In the genomic region with DNA sequence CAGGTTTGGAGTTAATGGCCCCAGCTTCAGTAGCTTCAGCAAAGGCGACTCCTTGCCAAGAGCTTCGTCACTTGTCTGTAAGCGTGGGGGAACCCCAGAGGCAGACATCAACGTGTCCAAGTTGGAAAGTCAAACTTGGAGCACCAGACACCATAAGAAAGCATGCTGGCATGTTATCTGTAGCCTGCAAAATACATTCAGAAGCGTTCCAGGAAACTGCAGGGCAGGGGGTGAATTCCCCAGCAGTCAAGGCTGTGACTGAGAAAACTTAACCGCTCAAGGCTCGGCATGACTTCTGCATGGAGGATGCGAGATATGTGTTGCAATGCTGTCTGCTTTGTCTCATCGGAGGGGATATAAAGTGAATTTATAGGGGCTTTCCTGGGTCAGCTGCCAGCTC, we compare ENCODE assay signal across 8 mouse cellular contexts.
DNase-seq lines count a peak whose midpoint lies in the region; ATAC-seq and TF ChIP-seq lines count a peak whose summit lies in the region.

No protein-coding gene starts in this region.

- H3K9ac ChIP-seq in forebrain, embryonic 14.5 days (ENCODE audit: low read length): no peak overlapping the region
- no peak overlapping the region for H3K9ac ChIP-seq in midbrain, postnatal 0 days (replicated peaks; ENCODE audit: low read length, poor library complexity, severe bottlenecking)
- no peak overlapping the region for H3K9ac ChIP-seq in midbrain, embryonic 14.5 days (replicated peaks; ENCODE audit: low read length)
- H3K9ac ChIP-seq in stomach, postnatal 0 days (ENCODE audit: low read length): no peak overlapping the region
- no peak overlapping the region for H3K9ac ChIP-seq in forebrain, embryonic 12.5 days

- H3K4me1 ChIP-seq in forebrain, embryonic 10.5 days: peaks cover 48% of the 10 kb centered on the region
- H3K4me1 ChIP-seq in forebrain, embryonic 14.5 days (ENCODE audit: control insufficient read depth, insufficient read depth, low read length): peaks cover 19% of the 10 kb centered on the region
- H3K4me1 ChIP-seq in midbrain, postnatal 0 days (ENCODE audit: insufficient read depth, low read length): peaks cover 29% of the 10 kb centered on the region; the same call in 1 of the 2 replicates
- H3K4me1 ChIP-seq in midbrain, embryonic 14.5 days (ENCODE audit: control insufficient read depth, insufficient read depth, low read length): peaks cover 42% of the 10 kb centered on the region
- no peaks in the 10 kb centered on the region for H3K4me1 ChIP-seq in stomach, postnatal 0 days (replicated peaks; ENCODE audit: control insufficient read depth, insufficient read depth)
- peaks cover 35% of the 10 kb centered on the region for H3K4me1 ChIP-seq in forebrain, embryonic 12.5 days

- DNase-seq in forebrain, embryonic 10.5 days (ENCODE audit: extremely low spot score, low spot score): no peak
- no peak for DNase-seq in forebrain, embryonic 14.5 days (ENCODE audit: low spot score)
- DNase-seq in midbrain, postnatal 0 days (ENCODE audit: low spot score): peak; percentile 42
- DNase-seq in midbrain, embryonic 14.5 days: no peak
- peak; percentile 49 for DNase-seq in kidney, postnatal 10 days
- DNase-seq in stomach, postnatal 0 days (ENCODE audit: low spot score): peak; percentile 20
- DNase-seq in right cerebral cortex, postnatal 25 days: no peak

- no peak overlapping the region for H3K4me3 ChIP-seq in forebrain, embryonic 10.5 days
- no peak overlapping the region for H3K4me3 ChIP-seq in forebrain, embryonic 14.5 days (ENCODE audit: low read depth, low read length)
- H3K4me3 ChIP-seq in midbrain, postnatal 0 days (ENCODE audit: low read depth, low read length): no peak overlapping the region
- H3K4me3 ChIP-seq in midbrain, embryonic 14.5 days (replicated peaks; ENCODE audit: low read depth, low read length): no peak overlapping the region
- no peak overlapping the region for H3K4me3 ChIP-seq in stomach, postnatal 0 days (ENCODE audit: low read depth, low read length)
- H3K4me3 ChIP-seq in forebrain, embryonic 12.5 days (replicated peaks): no peak overlapping the region

- no peak for TF ChIP-seq EP300 in stomach, postnatal 0 days (optimal IDR thresholded peaks at IDR 0.05)

- WGBS in forebrain, embryonic 10.5 days: 86% methylated on average over 9 of the region's 9 CpGs
- 82% methylated on average over 9 of the region's 9 CpGs for WGBS in forebrain, embryonic 14.5 days
- WGBS in midbrain, postnatal 0 days: 64% methylated on average over 9 of the region's 9 CpGs
- 73% methylated on average over 9 of the region's 9 CpGs for WGBS in midbrain, embryonic 14.5 days
- 33% methylated on average over 9 of the region's 9 CpGs for WGBS in stomach, postnatal 0 days
- WGBS in forebrain, embryonic 12.5 days: 79% methylated on average over 9 of the region's 9 CpGs

- no peak for ATAC-seq in forebrain, embryonic 14.5 days
- ATAC-seq in midbrain, postnatal 0 days (ENCODE audit: low FRiP score): no peak
- no peak for ATAC-seq in midbrain, embryonic 14.5 days (ENCODE audit: low FRiP score, low TSS enrichment)
- ATAC-seq in stomach, postnatal 0 days (ENCODE audit: low FRiP score, low TSS enrichment): no peak; the same call in 1 of the 2 replicates
- ATAC-seq in forebrain, embryonic 12.5 days (ENCODE audit: low FRiP score): no peak

- H3K4me2 ChIP-seq in forebrain, embryonic 14.5 days (ENCODE audit: low read length): no peak overlapping the region
- H3K4me2 ChIP-seq in midbrain, postnatal 0 days (ENCODE audit: low read depth, low read length, poor library complexity, severe bottlenecking): no peak overlapping the region
- H3K4me2 ChIP-seq in midbrain, embryonic 14.5 days (ENCODE audit: low read length): no peak overlapping the region
- H3K4me2 ChIP-seq in stomach, postnatal 0 days (replicated peaks; ENCODE audit: low read depth): no peak overlapping the region
- no peak overlapping the region for H3K4me2 ChIP-seq in forebrain, embryonic 12.5 days

- H3K9me3 ChIP-seq in forebrain, embryonic 10.5 days: no peaks in the 10 kb centered on the region
- H3K9me3 ChIP-seq in forebrain, embryonic 14.5 days (replicated peaks; ENCODE audit: control insufficient read depth, low read length): no peaks in the 10 kb centered on the region
- H3K9me3 ChIP-seq in midbrain, postnatal 0 days (ENCODE audit: low read length): no peaks in the 10 kb centered on the region
- H3K9me3 ChIP-seq in midbrain, embryonic 14.5 days (ENCODE audit: control insufficient read depth, low read length): no peaks in the 10 kb centered on the region
- no peaks in the 10 kb centered on the region for H3K9me3 ChIP-seq in stomach, postnatal 0 days (ENCODE audit: control insufficient read depth, low read length)
- H3K9me3 ChIP-seq in forebrain, embryonic 12.5 days: no peaks in the 10 kb centered on the region

- no peak for TF ChIP-seq CTCF in midbrain, postnatal 0 days (IDR thresholded peaks at IDR 0.05)
- no peak for TF ChIP-seq CTCF in stomach, postnatal 0 days (IDR thresholded peaks at IDR 0.05; ENCODE audit: low read depth)

- H3K27ac ChIP-seq in forebrain, embryonic 10.5 days: peak overlapping the region; percentile 16; the same call in 1 of the 2 replicates
- no peak overlapping the region for H3K27ac ChIP-seq in forebrain, embryonic 14.5 days (ENCODE audit: low read depth, low read length)
- no peak overlapping the region for H3K27ac ChIP-seq in midbrain, postnatal 0 days (ENCODE audit: low read depth, low read length)
- H3K27ac ChIP-seq in midbrain, embryonic 14.5 days (replicated peaks; ENCODE audit: low read depth, low read length): no peak overlapping the region
- no peak overlapping the region for H3K27ac ChIP-seq in stomach, postnatal 0 days (replicated peaks)
- no peak overlapping the region for H3K27ac ChIP-seq in forebrain, embryonic 12.5 days

- H3K36me3 ChIP-seq in forebrain, embryonic 10.5 days (replicated peaks): no peaks in the 10 kb centered on the region
- H3K36me3 ChIP-seq in forebrain, embryonic 14.5 days (ENCODE audit: control insufficient read depth, insufficient read depth, low read length): no peaks in the 10 kb centered on the region
- no peaks in the 10 kb centered on the region for H3K36me3 ChIP-seq in midbrain, postnatal 0 days (ENCODE audit: insufficient read depth, low read length)
- no peaks in the 10 kb centered on the region for H3K36me3 ChIP-seq in midbrain, embryonic 14.5 days (ENCODE audit: control insufficient read depth, insufficient read depth, low read length)
- no peaks in the 10 kb centered on the region for H3K36me3 ChIP-seq in stomach, postnatal 0 days (ENCODE audit: control insufficient read depth, insufficient read depth, low read length)
- H3K36me3 ChIP-seq in forebrain, embryonic 12.5 days (replicated peaks): no peaks in the 10 kb centered on the region

- no peaks in the 10 kb centered on the region for H3K27me3 ChIP-seq in forebrain, embryonic 10.5 days (ENCODE audit: poor library complexity, severe bottlenecking)
- H3K27me3 ChIP-seq in forebrain, embryonic 14.5 days (replicated peaks; ENCODE audit: control insufficient read depth, insufficient read depth, low read length): no peaks in the 10 kb centered on the region
- no peaks in the 10 kb centered on the region for H3K27me3 ChIP-seq in midbrain, postnatal 0 days (ENCODE audit: insufficient read depth, low read length)
- H3K27me3 ChIP-seq in midbrain, embryonic 14.5 days (ENCODE audit: control insufficient read depth, insufficient read depth, low read length): no peaks in the 10 kb centered on the region
- H3K27me3 ChIP-seq in stomach, postnatal 0 days (ENCODE audit: control insufficient read depth, insufficient read depth, low read length): no peaks in the 10 kb centered on the region
- H3K27me3 ChIP-seq in forebrain, embryonic 12.5 days: no peaks in the 10 kb centered on the region

Comparison
In these comparisons a context has a peak if more than half of its experiments do, and no peak if none do; other contexts are left out.
1. DNase-seq: peak in midbrain, postnatal 0 days (single experiment), kidney, postnatal 10 days (single experiment) and stomach, postnatal 0 days (single experiment); none in forebrain, embryonic 10.5 days (single experiment), forebrain, embryonic 14.5 days (single experiment), midbrain, embryonic 14.5 days (single experiment) and right cerebral cortex, postnatal 25 days (single experiment).